Mouse (Mus musculus): Measurements from ENCODE around the gene Stim2. TPM values are rescaled to one million over a fixed set of nuclear protein-coding genes. Genes with fewer than 3 reads are reported as not detected.

Gene Stim2
- polyA plus RNA-seq, 1 experiment from 2014 or later, result 11.5 TPM

- 66% methylated on average over 9 of the region's 9 CpGs for WGBS
- Histone ChIP-seq H3K27ac (no peak overlapping the region), H3K4me1 (peaks cover 36% of the 10 kb centered on the region), H3K36me3 (no peaks in the 10 kb centered on the region), H3K27me3 (ENCODE audit: low read depth, poor library complexity, severe bottlenecking) (peaks cover 46% of the 10 kb centered on the region), H3K9me3 (replicated peaks) (no peaks in the 10 kb centered on the region), H3K4me3 (no peak overlapping the region)
- DNase-seq (ENCODE audit: low spot score), result no peak
These were observed 159.9 kb downstream of the Stim2 start for GRCm38 (mm10) chr5:54158230-54158629.

GRCm38 (mm10) chr5:54159156-54159793, 161.0 kb downstream of the Stim2 start:
- H3K4me3 ChIP-seq, result no peak overlapping the region
- H3K4me1 ChIP-seq, result peaks cover 36% of the 10 kb centered on the region
- no peak overlapping the region for H3K27ac ChIP-seq
- no peaks in the 10 kb centered on the region for H3K36me3 ChIP-seq
- no peaks in the 10 kb centered on the region for H3K9me3 ChIP-seq (replicated peaks)
- peaks cover 47% of the 10 kb centered on the region for H3K27me3 ChIP-seq (ENCODE audit: low read depth, poor library complexity, severe bottlenecking)
- DNase-seq (ENCODE audit: low spot score), result no peak
- 13% methylated on average over 6 of the region's 6 CpGs for WGBS

- Histone ChIP-seq H3K27me3 (ENCODE audit: low read depth, poor library complexity, severe bottlenecking) (peaks cover 51% of the 10 kb centered on the region), H3K4me1 (peaks cover 36% of the 10 kb centered on the region), H3K27ac (no peak overlapping the region), H3K36me3 (no peaks in the 10 kb centered on the region), H3K4me3 (no peak overlapping the region), H3K9me3 (replicated peaks) (no peaks in the 10 kb centered on the region)
- DNase-seq (ENCODE audit: low spot score), result no peak
- 82% methylated on average over 4 of the region's 4 CpGs for WGBS
These were observed 162.3 kb downstream of the Stim2 start for GRCm38 (mm10) chr5:54160561-54160960.

- Histone ChIP-seq H3K36me3 (no peaks in the 10 kb centered on the region), H3K27ac (no peak overlapping the region)
- WGBS, result 90% methylated on average over 4 of the region's 4 CpGs
These were observed 165.6 kb downstream of the Stim2 start for GRCm38 (mm10) chr5:54163890-54164289.

More at GRCm38 (mm10) chr5:54163890-54164289, 165.6 kb downstream of the Stim2 start:
- H3K9me3 ChIP-seq (replicated peaks), result no peaks in the 10 kb centered on the region
- peaks cover 9% of the 10 kb centered on the region for H3K4me1 ChIP-seq
- H3K27me3 ChIP-seq (ENCODE audit: low read depth, poor library complexity, severe bottlenecking), result peaks cover 55% of the 10 kb centered on the region
- no peak for DNase-seq (ENCODE audit: low spot score)
- H3K4me3 ChIP-seq, result no peak overlapping the region

Other genes with a start within 250 kb of the Stim2 start
- gene Tbc1d19, start 188.9 kb upstream of the Stim2 start, polyA plus RNA-seq (2016; fragmentation: Nextera tagmentation; extraction: Ambion mirVana), result 40.3 and 45.9 TPM in 2 replicates

All from limb, embryonic 10.5 days (tissue).